Mouse (Mus musculus) embryonic facial prominence, embryonic 14.5 days (tissue): Measurements from ENCODE around the gene Bckdhb. TPM values are rescaled to one million over a fixed set of nuclear protein-coding genes. Genes with fewer than 3 reads are reported as not detected.
"Not testable (repeated sequence)": the region's sequence is repeated elsewhere in the genome, so short reads cannot be mapped to it uniquely, and the experiment has no call there.

Experiments
- ATAC-seq: fragments of 200-750 bp; cut with Nextera tagmentation; 2 replicates; pipeline ENCODE4 v1.8.0; 2017; ENCODE audit warnings: low read depth, moderate number of reproducible peaks, moderate TSS enrichment
- DNase-seq: peaks from one replicate; pipeline ENCODE4 v3.0.0-alpha.2; 2015; ENCODE audit warnings: low spot score
- H3K27ac ChIP-seq: fragments of 300-500 bp; sonication (generic); replicated peaks from 2 replicates; pipeline ENCODE4 v1.5.1; 2014; ENCODE audit warnings: low read depth, mild to moderate bottlenecking, low read length, moderate library complexity
- H3K27me3 ChIP-seq: fragments of 300-500 bp; sonication (generic); replicated peaks from 2 replicates; pipeline ENCODE4 v1.6.1; 2014; ENCODE audit warnings: low read length; ENCODE audit not compliant: control insufficient read depth, insufficient read depth
- H3K36me3 ChIP-seq: fragments of 300-500 bp; sonication (generic); 2 replicates; pipeline ENCODE4 v1.6.1; 2014; ENCODE audit warnings: low read length, mixed read lengths; ENCODE audit not compliant: control insufficient read depth, insufficient read depth
- H3K4me1 ChIP-seq: fragments of 300-500 bp; sonication (generic); 2 replicates; pipeline ENCODE4 v1.6.1; 2014; ENCODE audit warnings: antibody characterized with exemption, low read length; ENCODE audit not compliant: control insufficient read depth, insufficient read depth
- H3K4me2 ChIP-seq: fragments of 300-500 bp; sonication (generic); 2 replicates; pipeline ENCODE4 v1.6.1; 2014; ENCODE audit warnings: low read depth, mild to moderate bottlenecking, low read length, moderate library complexity, mixed read lengths
- H3K4me3 ChIP-seq: fragments of 300-500 bp; sonication (generic); 2 replicates; pipeline ENCODE4 v1.5.1; 2014; ENCODE audit warnings: low read depth, mild to moderate bottlenecking, low read length
- H3K9ac ChIP-seq: fragments of 300-500 bp; sonication (generic); 2 replicates; pipeline ENCODE4 v1.6.1; 2014; ENCODE audit warnings: low read depth, mild to moderate bottlenecking, low read length, moderate library complexity, mixed read lengths
- H3K9me3 ChIP-seq: fragments of 300-500 bp; sonication (generic); 2 replicates; pipeline ENCODE4 v1.6.1; 2016; ENCODE audit warnings: low read length; ENCODE audit not compliant: control insufficient read depth
- WGBS: fragments of 180-500 bp; shearing (Covaris S2); extraction: QIAGEN DNeasy Blood & Tissue Kit; methylation state at CpG from one replicate; pipeline ENCODE4 v1.1.7; 2014; 5-methylcytosine and 5-hydroxymethylcytosine counted together
- polyA plus RNA-seq: library from polyadenylated mRNA; unstranded; fragments of >200 nt; fragmentation: Nextera tagmentation; extraction: Ambion mirVana; gene quantifications from 2 replicates; pipeline ENCODE4 v1.2.1, GENCODE M21; 2014

Bckdhb gene
- polyA plus RNA-seq, 1 experiment from 2014 or later, result 41.6 TPM

GRCm38 (mm10) chr9:83975811-83976210, 50.9 kb downstream of the Bckdhb start:
- DNase-seq (no peak), ATAC-seq (no peak)
- Histone ChIP-seq H3K9me3 (no peaks in the 10 kb centered on the region), H3K4me2 (no peak overlapping the region), H3K27me3 (no peaks in the 10 kb centered on the region), H3K9ac (no peak overlapping the region), H3K36me3 (peaks cover 3% of the 10 kb centered on the region; the same call in 1 of the 2 replicates), H3K4me3 (no peak overlapping the region), H3K27ac (no peak overlapping the region), H3K4me1 (no peaks in the 10 kb centered on the region)
- 89% methylated on average over 2 of the region's 2 CpGs for WGBS

GRCm38 (mm10) chr9:83981234-83981633, 56.3 kb downstream of the Bckdhb start:
- H3K9me3 ChIP-seq, result 0 out of 2 replicates have a peak, but pooled peaks cover 5% of the 10 kb centered on the region
- H3K4me3 ChIP-seq, result no peak overlapping the region
- no peak for ATAC-seq
- no peak overlapping the region for H3K4me2 ChIP-seq
- H3K27me3 ChIP-seq, result no peaks in the 10 kb centered on the region
- DNase-seq, result no peak
- H3K4me1 ChIP-seq, result no peaks in the 10 kb centered on the region
- H3K36me3 ChIP-seq, result peaks cover 3% of the 10 kb centered on the region; the same call in 1 of the 2 replicates
- 61% methylated on average over 7 of the region's 7 CpGs for WGBS
- H3K27ac ChIP-seq, result no peak overlapping the region
- no peak overlapping the region for H3K9ac ChIP-seq

- 0 out of 2 replicates have a peak, but pooled peaks cover 7% of the 10 kb centered on the region for H3K9me3 ChIP-seq
- WGBS, result 69% methylated on average over 2 of the region's 2 CpGs
These were observed 84.0 kb downstream of the Bckdhb start for GRCm38 (mm10) chr9:84008961-84009360.

GRCm38 (mm10) chr9:84011146-84011545, 86.2 kb downstream of the Bckdhb start:
- Histone ChIP-seq H3K4me2 (no peak overlapping the region), H3K27ac (no peak overlapping the region)

More at GRCm38 (mm10) chr9:84008961-84009360, 84.0 kb downstream of the Bckdhb start:
- no peak overlapping the region for H3K4me3 ChIP-seq
- no peak overlapping the region for H3K9ac ChIP-seq
- DNase-seq, result no peak
- no peaks in the 10 kb centered on the region for H3K27me3 ChIP-seq
- H3K4me2 ChIP-seq, result no peak overlapping the region
- H3K27ac ChIP-seq, result no peak overlapping the region
- no peak for ATAC-seq
- H3K4me1 ChIP-seq, result no peaks in the 10 kb centered on the region
- H3K36me3 ChIP-seq, result 0 out of 2 replicates have a peak, but pooled peaks cover 5% of the 10 kb centered on the region

GRCm38 (mm10) chr9:84018141-84018540, 93.2 kb downstream of the Bckdhb start:
- not testable (repeated sequence) for H3K9me3 ChIP-seq, H3K27me3 ChIP-seq, H3K4me2 ChIP-seq, H3K9ac ChIP-seq, DNase-seq, ATAC-seq, H3K36me3 ChIP-seq, H3K4me1 ChIP-seq, H3K27ac ChIP-seq, H3K4me3 ChIP-seq
- WGBS, result 93% methylated on average over 8 of the region's 8 CpGs

More at GRCm38 (mm10) chr9:84011146-84011545, 86.2 kb downstream of the Bckdhb start:
- Histone ChIP-seq H3K36me3 (0 out of 2 replicates have a peak, but pooled peaks cover 2% of the 10 kb centered on the region), H3K9me3 (no peaks in the 10 kb centered on the region), H3K9ac (no peak overlapping the region), H3K27me3 (no peaks in the 10 kb centered on the region), H3K4me1 (no peaks in the 10 kb centered on the region), H3K4me3 (no peak overlapping the region)
- no peak for DNase-seq
- ATAC-seq, result no peak

GRCm38 (mm10) chr9:84019627-84020026, 94.7 kb downstream of the Bckdhb start:
- Histone ChIP-seq H3K27me3 (no peaks in the 10 kb centered on the region), H3K36me3 (no peaks in the 10 kb centered on the region), H3K4me3 (no peak overlapping the region), H3K4me1 (no peaks in the 10 kb centered on the region), H3K4me2 (no peak overlapping the region), H3K27ac (no peak overlapping the region), H3K9ac (no peak overlapping the region), H3K9me3 (no peaks in the 10 kb centered on the region)
- ATAC-seq (0 out of 2 replicates have a peak, but pooled peaks have one; percentile 37), DNase-seq (peak; percentile 63)
- WGBS, result 68% methylated on average over 2 of the region's 2 CpGs

- DNase-seq, result no peak
- Histone ChIP-seq H3K9me3 (no peaks in the 10 kb centered on the region), H3K4me1 (no peaks in the 10 kb centered on the region), H3K4me3 (no peak overlapping the region), H3K27ac (no peak overlapping the region), H3K4me2 (no peak overlapping the region), H3K27me3 (no peaks in the 10 kb centered on the region), H3K9ac (no peak overlapping the region), H3K36me3 (no peaks in the 10 kb centered on the region)
- no peak for ATAC-seq
- 73% methylated on average over 6 of the region's 6 CpGs for WGBS
These were observed 96.2 kb downstream of the Bckdhb start for GRCm38 (mm10) chr9:84021189-84021588.

- Histone ChIP-seq H3K9me3 (no peaks in the 10 kb centered on the region), H3K4me1 (peaks cover 12% of the 10 kb centered on the region), H3K27ac (no peak overlapping the region), H3K4me2 (no peak overlapping the region), H3K36me3 (no peaks in the 10 kb centered on the region), H3K4me3 (no peak overlapping the region), H3K27me3 (no peaks in the 10 kb centered on the region), H3K9ac (no peak overlapping the region)
- DNase-seq, result no peak
- ATAC-seq, result no peak
- 78% methylated on average over 2 of the region's 2 CpGs for WGBS
These were observed 103.2 kb downstream of the Bckdhb start for GRCm38 (mm10) chr9:84028120-84028519.

- H3K4me1 ChIP-seq, result peaks cover 20% of the 10 kb centered on the region
- H3K4me2 ChIP-seq, result no peak overlapping the region
- no peak overlapping the region for H3K27ac ChIP-seq
- WGBS, result 38% methylated on average over 6 of the region's 6 CpGs
- no peaks in the 10 kb centered on the region for H3K27me3 ChIP-seq
- H3K9ac ChIP-seq, result no peak overlapping the region
- H3K36me3 ChIP-seq, result no peaks in the 10 kb centered on the region
- no peaks in the 10 kb centered on the region for H3K9me3 ChIP-seq
- DNase-seq (peak; percentile 67), ATAC-seq (peak; percentile 60)
- H3K4me3 ChIP-seq, result no peak overlapping the region
These were observed 105.8 kb downstream of the Bckdhb start for GRCm38 (mm10) chr9:84030691-84031290.
